Mouse (Mus musculus) cerebellum, adult 18-20 months (tissue): ENCODE results near the gene Diras1.

Experiments
- DNase-seq, 2 experiments: peaks; one replicate each; pipeline ENCODE4 v3.0.0; 2021

The Diras1 gene

DNA sequence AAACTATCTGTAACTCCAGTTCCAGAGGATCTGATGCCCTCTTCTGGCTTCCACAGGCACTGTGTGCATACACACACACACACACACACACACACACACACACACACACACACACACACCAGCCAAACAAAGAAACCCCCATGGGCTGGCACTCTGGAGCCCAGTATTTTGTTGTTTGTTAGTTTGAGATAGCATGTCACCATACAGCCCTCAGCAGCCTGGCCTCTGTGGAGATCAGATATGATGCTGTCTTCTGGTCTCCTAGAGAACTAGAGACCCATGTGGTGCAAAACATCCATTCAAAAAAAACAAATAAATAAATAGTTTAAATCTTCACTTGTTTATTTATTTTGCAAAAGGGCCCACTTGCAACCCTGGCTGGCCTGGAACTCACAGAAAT, 2.8 kb upstream of the Diras1 start:
- DNase-seq = no peak

DNA sequence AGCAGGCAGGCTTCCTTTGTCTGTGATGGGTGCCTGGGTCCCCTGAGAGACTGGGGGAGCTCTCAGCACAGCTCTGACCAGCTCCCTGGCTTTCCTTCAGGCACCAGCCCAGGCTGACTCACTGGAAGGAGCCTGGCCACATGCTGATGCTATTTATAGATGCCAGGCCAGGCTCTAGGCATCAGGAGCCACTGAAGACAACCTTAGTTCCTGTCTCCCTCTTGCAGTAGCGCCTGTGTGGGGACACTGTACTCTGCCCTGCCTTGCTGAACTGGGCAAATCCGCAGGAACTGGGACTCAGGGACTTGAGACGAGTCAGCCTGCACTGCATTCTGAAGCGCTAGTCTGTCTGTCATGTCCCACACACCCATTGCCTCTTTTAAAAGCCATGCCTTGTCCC, 1.9 kb upstream of the Diras1 start:
- DNase-seq = peak; percentile 81 to 89

DNA sequence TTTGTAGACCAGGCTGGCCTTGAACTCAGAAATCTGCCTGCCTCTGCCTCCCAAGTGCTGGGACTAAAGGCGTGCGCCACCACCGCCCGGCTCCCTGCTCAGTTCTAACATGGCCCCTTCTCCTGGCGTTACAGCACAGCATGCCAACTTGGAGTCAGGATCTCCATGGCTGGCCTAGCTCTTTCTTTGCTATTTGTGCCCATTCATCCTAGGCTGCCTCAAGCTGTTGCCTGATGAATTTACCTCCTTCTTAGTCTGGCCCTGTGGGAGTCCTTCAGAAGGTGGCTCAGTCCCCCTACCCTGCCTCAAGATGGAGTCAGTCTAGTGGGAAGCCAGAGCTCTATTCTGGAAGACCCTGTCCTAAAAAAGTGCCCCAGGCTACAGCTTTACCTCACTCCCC, 1.4 kb upstream of the Diras1 start:
- DNase-seq = no peak

DNA sequence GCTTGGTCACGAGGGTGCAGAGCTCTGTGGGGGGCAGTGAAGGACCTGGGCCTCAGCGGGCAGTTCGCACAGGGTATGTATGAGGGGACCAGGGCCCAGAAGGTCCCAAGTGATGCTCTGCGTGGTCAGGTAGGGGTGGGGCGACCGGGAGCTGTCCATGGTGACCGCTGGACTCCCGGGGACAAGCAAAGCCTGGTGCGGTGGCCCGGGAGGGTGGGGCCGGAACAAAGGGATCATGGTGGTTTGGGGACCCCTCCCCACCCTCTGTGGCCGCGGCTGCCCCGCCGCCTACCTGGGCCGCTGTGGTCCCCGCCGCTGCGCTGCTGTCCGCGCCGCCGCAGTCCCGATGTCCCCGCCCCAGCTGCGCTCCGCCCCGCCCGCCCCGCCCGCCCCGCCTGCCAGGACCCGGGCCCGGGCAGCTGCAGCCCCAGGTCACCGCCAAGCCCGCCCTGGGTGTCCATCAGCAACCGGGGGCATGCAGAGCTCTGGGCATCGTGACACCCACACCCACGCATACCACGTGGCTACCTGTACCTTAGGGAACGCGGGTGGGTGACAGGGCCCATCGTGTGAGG, 328 bp downstream of the Diras1 start:
- DNase-seq = peak; percentile 51 to 68

DNA sequence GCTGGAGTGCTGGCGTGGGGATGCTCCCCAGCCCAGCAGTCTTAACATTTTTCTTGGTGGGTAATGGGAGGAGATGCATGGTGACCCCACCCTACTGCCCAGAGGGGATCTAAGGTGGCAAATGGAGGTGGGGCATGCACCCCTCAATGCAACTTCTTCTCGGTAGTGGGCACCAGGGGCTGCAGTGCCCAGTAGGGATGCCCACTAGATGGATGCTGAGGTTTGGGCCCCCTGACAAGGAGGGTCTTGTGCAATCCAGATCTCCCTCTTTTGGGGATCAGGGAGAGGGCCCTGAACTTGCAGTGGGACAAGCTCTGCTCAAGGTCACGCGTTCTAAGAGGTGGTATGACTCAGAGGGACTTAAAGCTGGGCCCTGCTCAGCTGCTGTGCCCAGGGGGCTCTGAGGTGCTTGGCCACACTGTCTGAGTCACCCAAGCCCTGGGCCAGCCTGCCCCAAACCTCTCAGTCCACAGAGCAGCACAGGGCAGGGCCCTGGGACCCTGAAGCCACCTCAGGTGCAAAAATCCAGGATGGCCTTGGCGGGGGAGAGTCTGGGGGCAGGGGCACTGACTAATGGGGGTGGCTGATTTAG, 1.0 kb downstream of the Diras1 start:
- DNase-seq = peak in 1 of 2 experiments; percentile 38

DNA sequence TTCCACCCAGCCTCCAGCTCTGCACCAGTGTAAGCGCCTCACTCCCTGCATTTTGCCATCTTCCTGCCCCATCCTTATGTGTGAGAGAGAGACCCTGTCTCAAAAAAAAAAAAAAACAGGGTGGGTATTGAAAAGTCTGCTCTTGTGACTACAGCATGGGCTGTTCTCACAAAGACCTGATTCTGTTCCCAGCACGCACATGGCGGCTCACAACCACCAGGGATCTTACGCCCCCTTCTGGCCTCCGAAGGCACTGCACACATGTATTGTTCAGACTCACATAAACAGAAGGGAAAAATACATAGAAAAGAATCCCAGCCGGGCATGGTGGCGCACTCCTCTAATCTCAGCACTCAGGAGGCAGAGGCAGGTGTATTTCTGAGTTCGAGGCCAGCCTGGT, 2.7 kb downstream of the Diras1 start:
- peak in 1 of 2 experiments; percentile 58 for DNase-seq

DNA sequence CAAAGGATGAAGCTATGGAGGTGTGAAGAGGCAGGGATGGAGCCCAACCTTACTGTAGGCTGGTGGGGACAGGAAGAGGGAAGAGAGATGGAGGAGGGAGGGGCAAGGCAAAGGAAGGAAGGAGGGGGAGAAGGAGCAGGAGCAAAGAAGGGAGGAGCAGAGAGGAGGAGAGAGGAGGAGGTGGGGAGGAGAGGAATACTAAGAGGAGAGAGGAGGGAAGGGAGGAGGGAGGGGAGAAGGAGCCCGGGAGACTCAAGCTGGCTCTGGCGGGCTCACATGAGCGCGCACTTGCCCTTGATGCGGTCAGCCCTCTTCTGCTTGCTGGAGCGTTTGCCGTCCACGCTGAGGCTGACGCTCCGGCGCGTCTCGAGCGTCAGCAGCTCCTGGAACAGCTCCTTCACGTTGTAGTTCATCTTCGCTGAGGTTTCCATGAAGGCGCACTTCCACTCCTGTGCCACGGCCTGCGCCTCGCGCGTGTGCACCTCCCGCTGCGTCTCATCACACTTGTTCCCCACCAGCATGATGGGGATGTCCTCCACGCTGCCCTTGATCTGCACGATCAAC, 3.8 kb downstream of the Diras1 start:
- DNase-seq = no peak

DNA sequence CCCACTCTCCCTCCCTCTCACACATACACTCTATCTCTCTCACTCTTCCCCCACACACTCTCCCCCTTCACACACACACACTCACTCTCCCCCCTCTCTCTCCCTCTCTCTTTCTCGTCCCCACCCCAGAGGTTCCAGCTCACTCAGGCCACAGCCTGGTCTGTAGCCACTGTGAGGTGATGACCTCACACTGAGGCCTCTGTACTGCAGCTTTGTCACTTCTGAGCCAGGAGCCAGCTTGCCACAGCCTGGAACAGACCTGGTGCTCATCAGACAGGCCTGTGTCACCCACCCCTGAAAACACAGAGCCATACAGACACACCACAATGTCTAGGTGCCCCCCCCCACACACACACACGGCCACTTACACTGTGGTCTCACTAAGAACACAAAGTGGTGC, 5.3 kb downstream of the Diras1 start:
- peak in 1 of 2 experiments; percentile 16 for DNase-seq

DNA sequence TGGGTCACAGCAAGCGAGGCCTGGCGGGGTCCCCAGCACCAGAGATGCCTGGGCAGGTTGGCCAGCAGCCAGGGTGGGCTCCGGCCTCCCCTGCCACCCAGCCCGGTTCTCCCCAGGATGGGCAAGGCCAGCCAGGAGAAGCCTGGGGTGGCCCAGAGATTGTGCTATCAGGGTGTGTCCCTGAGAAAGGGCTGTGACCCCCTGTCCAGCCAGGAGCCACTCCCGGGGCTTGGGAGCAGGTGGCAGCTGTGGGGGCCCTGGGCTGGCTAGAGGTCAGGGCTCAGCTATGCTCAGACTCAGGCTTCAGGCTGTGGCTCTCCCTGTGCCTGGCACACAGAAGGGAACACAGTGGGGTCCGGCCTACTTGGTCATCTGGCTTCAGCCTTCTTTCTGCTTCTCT, 5.8 kb downstream of the Diras1 start:
- peak in 1 of 2 experiments; percentile 42 for DNase-seq

DNA sequence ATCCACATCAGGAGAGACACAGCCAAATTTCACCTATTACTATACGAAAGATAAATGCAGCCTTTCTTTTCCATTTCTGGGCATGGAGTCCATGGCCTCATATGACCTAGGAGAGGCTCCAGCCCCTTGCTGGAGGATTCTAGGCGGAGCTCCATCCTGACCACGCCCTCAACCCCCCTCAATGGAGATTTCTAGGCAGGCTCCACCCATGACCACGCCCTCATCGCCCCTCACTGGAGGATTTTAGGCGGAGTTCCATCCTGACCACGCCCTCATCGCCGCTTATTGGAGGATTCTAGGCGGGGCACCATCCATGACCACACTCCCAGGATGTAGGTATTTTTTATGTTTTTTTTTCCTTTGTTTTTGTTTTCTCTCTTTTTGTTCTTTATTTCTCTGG, 7.1 kb downstream of the Diras1 start:
- peak; percentile 51 to 53 for DNase-seq

DNA sequence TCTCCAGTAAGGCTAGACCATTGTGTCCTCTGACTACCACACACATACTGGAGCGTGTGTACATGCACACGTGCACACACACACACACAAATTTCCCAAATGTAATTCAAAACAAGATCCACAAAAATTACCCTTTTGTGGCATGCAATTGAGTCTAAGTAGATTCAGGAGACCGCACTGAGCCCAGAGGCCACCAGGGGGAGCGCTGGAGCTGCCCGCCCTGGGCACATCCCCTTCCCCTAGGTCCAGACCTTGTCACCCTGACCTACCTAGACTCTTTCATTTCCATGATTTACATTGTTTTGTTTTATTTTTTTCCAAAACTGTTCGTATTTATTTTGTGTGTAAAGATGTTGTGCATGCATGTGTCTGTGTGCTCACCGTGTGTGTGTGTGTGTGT, 8.8 kb downstream of the Diras1 start:
- peak; percentile 73 to 87 for DNase-seq

DNA sequence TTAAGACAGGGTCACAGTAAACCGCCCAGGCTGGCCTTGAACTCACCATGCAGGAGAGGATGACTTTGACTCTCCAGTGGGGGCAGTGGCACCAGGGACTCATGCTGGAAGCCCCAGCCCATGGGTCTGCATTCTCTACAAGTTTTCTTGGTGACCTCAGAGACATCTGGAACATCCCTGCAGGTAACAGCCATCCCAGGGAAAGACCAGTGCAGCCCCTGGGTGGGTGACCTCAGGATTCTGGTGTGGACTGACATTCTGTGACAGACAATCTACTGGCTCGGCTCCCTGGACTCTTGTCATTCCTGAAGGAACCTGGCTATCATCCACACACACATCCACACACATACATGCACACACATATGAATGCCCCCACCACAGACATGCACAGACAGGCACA, 9.8 kb downstream of the Diras1 start:
- peak in 1 of 2 experiments; percentile 32 for DNase-seq

DNA sequence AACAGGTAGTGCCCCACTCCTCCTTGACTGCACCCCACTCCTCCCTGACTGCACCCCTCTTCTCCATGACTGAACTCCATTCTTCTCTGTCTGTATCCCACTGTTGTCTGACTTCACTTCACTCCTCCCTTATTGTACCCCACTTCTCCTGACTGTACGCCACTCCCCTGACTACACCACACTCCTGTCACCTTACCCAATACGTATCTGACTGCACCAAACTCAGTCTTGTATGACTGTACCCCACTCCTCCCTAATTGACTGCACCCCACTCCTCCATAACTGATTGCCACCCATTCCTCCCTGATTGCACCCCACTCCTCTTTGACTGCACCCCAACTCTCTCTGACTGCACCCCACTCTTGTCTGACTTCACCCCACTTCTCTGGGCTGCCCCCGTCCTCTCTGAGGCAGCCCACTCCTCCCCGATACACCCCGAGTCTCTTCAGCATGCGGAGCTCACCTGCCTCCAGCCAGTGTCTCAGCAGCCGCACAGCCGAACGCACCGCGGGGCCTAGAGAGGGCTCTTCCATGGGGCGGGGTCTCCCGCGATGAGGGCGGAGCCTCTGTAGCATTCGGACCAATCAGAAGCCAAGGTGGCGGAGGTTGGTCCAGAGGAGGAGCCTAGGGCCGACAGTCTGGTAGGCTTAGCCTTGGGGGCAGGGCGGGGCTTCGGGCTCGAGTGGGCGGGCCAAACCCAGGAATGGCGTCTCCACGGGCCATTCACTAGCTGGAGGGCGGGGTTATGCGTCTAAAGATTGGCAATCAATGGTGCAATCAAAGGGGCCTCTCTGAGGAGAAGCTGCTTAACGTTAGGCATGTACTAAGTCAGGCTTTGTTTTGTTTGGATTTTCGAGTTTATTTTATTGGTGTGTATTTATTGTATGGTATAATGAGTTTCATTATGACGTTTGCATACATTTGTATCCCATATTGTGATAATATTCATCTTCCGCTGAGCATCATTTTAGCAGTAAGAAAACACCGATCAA, 10.8 kb downstream of the Diras1 start, which contains the start of gene Gng7:
Gene Gng7, minus strand, starts transcription at position 553 of the 992 bp plus-strand sequence.
- peak; percentile 98 to 99 for DNase-seq

DNA sequence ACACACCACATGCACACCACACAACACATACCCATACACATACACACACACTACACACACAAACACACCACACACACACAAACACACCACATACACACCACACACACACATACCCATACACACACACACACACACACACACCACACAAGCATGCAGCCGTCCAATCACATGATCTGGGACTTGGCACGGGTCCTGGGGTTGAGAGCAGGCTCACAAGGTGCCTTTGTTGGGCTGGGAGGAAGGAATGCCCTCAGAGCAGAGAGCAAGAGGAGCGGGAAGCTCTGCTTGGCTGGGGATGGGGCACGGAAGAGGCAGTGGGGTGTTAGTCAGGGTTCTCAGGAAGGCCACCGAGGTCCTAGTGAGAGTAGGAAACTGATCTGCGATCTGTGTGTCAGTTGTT, 14.6 kb downstream of the Diras1 start:
- DNase-seq = no peak

DNA sequence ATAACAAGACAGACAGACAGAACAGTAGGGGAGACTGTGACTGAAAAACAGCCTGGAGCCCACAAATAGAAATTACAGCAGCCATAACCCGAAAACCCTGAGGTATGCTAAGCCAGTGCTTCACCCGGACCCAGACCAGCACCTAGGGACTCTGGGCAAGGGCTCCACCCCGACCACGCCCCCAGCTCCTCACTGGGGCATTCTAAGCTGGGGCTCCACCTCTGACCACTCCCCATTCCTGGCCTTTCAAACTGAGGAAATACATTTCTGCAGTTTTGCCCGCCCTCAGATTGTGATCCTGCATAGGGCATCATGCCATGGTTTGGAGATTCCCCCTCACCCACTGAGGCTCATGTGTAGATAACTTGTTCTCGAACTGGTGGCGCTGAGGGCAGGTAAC, 18.2 kb downstream of the Diras1 start:
- no peak for DNase-seq

DNA sequence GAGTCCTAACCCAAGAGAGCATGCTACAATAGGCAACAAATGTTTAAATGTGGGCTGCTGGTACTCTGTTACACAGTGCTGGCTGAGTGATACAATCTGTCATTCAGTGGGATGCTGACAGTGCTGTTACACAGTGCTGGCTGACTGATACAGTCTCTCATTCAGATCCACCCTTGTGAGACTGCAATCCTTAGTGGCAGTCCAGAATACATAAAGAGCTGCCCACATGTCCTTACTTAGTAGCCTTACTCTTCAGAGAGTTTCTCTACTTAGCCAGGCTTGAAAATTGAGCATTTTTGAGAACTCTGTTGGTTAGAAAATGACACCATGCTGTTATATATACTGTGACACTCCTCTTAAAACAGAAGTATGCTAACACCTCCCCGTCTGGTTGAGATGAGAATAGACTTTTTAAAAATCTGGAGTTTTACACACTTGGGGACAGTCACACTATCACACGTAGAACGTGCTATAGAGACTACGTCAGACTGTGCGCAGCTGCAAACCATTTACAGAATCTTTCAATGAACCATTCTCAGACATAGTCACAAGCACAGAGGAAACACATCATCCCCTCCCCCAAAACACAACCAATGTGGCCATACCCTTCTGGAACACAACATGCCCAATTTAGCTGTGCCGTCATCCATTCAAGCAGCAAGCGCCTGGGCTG, 19.3 kb downstream of the Diras1 start:
- DNase-seq = no peak

DNA sequence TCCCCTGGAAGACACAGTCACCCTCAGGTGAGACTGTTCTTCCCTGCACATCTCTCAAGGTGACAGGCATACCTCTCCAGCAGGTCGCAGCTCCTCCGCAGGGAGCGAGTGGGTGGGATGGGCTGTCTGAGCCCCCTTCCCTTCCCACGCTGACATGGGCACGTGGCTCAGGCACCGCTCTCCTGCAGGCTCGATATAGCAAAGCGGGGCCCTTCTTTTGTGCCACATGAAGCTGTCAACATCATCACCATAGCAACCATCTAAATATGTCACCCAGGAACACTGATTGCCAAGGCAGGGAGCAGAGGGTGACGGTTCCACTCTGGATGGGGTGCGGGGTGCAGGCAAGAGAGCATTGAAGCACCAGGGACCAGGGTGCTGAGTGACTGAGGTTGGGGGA, 24.3 kb downstream of the Diras1 start:
- no peak for DNase-seq

DNA sequence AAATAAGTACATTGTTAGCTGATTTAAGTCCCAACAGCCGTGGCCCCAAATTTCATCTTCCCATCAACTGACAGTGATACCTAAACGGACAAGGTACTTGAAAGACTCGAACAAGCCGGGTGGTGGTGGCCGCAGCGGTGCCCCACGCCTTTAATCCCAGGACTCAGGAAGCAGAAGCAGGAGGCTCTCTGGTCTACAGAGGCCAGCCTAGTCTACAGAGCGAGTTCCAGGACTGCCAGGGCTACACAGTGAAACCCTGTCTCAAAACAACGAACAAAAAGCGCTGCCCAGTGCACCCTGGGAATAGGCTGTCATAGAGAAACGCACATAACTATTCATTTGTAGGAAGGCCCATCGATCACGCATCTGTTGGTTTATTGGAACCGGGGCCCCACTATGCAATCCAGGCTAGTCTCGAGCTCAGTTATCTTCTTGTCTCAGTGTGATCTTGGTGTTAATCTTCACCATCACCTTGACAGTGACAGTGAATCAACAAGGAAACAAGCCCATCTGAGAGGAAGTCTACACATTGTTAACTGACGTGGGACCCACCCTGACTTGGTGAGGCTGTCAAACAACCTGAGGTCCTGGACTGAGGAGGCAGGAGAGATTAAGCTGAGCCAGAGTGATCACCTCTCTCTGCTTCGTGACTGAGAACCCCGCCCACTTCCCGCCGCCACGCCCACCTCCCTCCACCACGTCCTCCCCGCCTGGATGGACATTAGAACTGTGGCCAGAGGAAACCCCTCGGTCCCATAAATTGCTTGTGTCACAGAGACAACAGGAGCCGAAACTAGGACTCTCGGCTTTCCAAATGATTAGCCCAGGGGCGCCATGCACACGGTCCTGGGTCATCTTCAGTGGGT, 25.0 kb downstream of the Diras1 start:
- DNase-seq = no peak

DNA sequence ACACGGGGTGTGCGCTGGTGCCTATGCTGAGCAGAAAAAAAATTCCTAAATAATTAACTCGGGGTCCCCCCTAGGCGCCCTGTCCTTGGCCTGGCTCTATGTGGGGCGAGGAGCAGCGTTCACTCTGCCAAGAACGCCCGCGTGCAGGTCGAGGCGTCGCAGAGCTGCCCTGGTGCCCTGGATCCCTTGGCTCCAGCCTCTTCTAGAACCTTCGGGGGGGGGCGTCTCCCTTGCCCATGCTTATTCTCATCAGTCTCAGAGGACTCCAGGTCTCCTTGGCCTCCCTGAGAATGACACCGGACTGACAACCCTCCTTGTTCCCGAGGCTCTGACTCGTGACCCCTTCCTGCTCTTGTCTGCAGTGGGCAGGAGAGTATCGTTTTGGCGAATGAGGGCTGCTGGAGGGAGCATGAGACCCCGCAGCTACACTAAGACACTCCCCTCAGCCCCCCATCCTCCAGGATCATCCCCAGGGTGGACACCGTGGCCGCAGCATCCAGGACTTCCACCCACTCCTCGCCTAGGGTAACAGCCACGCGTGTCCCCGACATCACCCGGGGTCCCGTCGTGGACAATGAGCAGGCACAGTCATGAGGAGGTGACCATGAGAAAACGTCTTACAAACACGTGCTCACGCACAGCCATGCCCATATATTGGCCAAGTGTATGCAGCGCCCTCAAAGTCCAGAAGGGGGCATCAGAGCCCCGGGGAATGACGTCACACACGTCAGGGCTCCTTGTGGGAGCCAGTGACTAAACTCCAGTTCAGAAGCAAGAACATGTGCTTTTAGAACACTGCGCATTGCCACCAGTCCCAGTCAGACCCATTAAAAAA, 25.9 kb downstream of the Diras1 start:
- peak; percentile 87 to 91 for DNase-seq

DNA sequence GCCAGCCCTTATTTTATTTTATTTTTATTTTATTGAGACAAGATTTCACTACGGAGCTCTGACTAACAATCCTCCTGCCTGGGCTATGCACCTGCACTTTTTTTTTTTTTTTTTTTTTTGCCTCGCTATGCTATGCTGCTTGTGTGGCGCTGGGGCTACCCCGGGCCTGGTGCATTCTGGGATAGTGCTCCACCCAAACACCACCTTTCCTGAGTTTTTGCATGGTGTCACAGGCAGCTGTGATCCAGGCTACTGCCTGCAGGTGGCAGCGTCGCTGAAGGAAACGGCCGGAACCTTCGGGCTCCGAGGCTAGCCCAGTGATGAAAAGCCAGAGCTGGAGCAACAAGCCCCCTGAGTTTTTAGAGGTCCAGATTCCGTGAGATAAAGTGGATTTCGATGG, 26.7 kb downstream of the Diras1 start:
- peak; percentile 72 to 73 for DNase-seq

DNA sequence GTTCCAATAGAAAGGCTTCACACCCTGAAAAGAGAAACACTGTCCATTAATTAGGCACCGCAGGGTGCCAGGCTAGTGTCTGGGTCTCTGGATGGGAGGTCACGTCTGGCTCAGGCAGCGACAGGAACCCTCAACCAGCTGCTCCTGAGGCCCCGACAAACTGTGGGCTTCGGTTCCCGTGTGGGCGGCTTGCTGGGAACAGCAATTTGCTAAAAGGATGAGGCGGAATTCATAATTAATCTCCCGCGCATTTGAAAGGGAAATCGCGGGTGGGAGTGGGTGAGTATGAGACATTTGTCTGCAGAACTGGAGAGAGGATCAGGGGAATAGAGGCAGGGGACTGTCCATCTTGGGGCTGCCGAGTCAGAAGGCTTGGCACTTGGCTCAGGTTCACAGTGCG, 27.4 kb downstream of the Diras1 start:
- no peak for DNase-seq
